Mouse (Mus musculus): ENCODE results near the gene Krtap5-3.
"Not testable (repeated sequence)": the region's sequence is repeated elsewhere in the genome, so short reads cannot be mapped to it uniquely, and the experiment has no call there.

Krtap5-3 gene

GRCm38 (mm10) chr7:142201064-142201463 lies at the start of gene Krtap5-3:
Gene Krtap5-3, plus strand, starts transcription at chr7:142201364.
- no peak for DNase-seq

GRCm38 (mm10) chr7:142152191-142152590 lies 49.0 kb upstream of the Krtap5-3 start:
- no peak for DNase-seq

- no peak for DNase-seq
These were observed 45.9 kb upstream of the Krtap5-3 start for GRCm38 (mm10) chr7:142155308-142155707.

GRCm38 (mm10) chr7:142157013-142157412 lies 44.2 kb upstream of the Krtap5-3 start, which contains the start of gene Gm29735:
Gene Gm29735, minus strand, starts transcription at chr7:142157113.
- DNase-seq, result not testable (repeated sequence)

- no peak for DNase-seq
These were observed 41.8 kb upstream of the Krtap5-3 start for GRCm38 (mm10) chr7:142159366-142159765.

GRCm38 (mm10) chr7:142165639-142166038 lies 35.5 kb upstream of the Krtap5-3 start, which contains the start of gene Gm4553:
Gene Gm4553, minus strand, starts transcription at chr7:142165739.
- DNase-seq, result not testable (repeated sequence)

GRCm38 (mm10) chr7:142169836-142170235 lies 31.3 kb upstream of the Krtap5-3 start:
- no peak for DNase-seq

- not testable (repeated sequence) for DNase-seq
These were observed 25.3 kb upstream of the Krtap5-3 start, which contains the start of gene Krtap5-2 for GRCm38 (mm10) chr7:142175905-142176304. Gene Krtap5-2, minus strand, starts transcription at chr7:142176005.

- no peak for DNase-seq
These were observed 22.5 kb upstream of the Krtap5-3 start for GRCm38 (mm10) chr7:142178685-142179084.

GRCm38 (mm10) chr7:142181021-142181420 lies 20.1 kb upstream of the Krtap5-3 start:
- DNase-seq, result no peak

GRCm38 (mm10) chr7:142188156-142188555 lies 13.0 kb upstream of the Krtap5-3 start:
- DNase-seq, result no peak

- no peak for DNase-seq
These were observed 10.9 kb upstream of the Krtap5-3 start, which contains the start of gene Gm10153 for GRCm38 (mm10) chr7:142190289-142190688. Gene Gm10153, minus strand, starts transcription at chr7:142190389.

- no peak for DNase-seq
These were observed 2.4 kb upstream of the Krtap5-3 start for GRCm38 (mm10) chr7:142198748-142199147.

- DNase-seq, result no peak
These were observed 4.3 kb downstream of the Krtap5-3 start for GRCm38 (mm10) chr7:142205488-142205887.

- DNase-seq, result not testable (repeated sequence)
These were observed 5.7 kb downstream of the Krtap5-3 start for GRCm38 (mm10) chr7:142206891-142207290.

- no peak for DNase-seq
These were observed 10.4 kb downstream of the Krtap5-3 start, which contains the start of gene Gm7579 for GRCm38 (mm10) chr7:142211559-142211958. Gene Gm7579, plus strand, starts transcription at chr7:142211859.

- not testable (repeated sequence) for DNase-seq
These were observed 11.0 kb downstream of the Krtap5-3 start for GRCm38 (mm10) chr7:142212136-142212535.

GRCm38 (mm10) chr7:142224518-142224917 lies 23.4 kb downstream of the Krtap5-3 start:
- DNase-seq, result no peak

- DNase-seq, result not testable (repeated sequence)
These were observed 28.7 kb downstream of the Krtap5-3 start, which contains the start of gene Krtap5-5 for GRCm38 (mm10) chr7:142229871-142230270. Gene Krtap5-5, minus strand, starts transcription at chr7:142229971.

- no peak for DNase-seq
These were observed 30.4 kb downstream of the Krtap5-3 start for GRCm38 (mm10) chr7:142231540-142231939.

GRCm38 (mm10) chr7:142240978-142241377 lies 39.8 kb downstream of the Krtap5-3 start, which contains the start of gene Gm40460:
Gene Gm40460, minus strand, starts transcription at chr7:142241078.
- DNase-seq, result no peak

GRCm38 (mm10) chr7:142249824-142250223 lies 48.7 kb downstream of the Krtap5-3 start:
- DNase-seq, result peak in 1 of 2 experiments; percentile 18

Data from kidney, postnatal 25 days (tissue).